Mouse (Mus musculus) c-Kit-positive CD71-positive TER-119-positive erythroid progenitor cells, embryonic 14.5 days (primary cell): ENCODE measurements around the gene Minar1.

Experiments used
- DNase-seq: peaks from one replicate; pipeline ENCODE4 v3.0.0-alpha.2; 2013; ENCODE audit warnings: low spot score

Gene Minar1

GRCm38 (mm10) chr9:89623006-89623760 lies at the start of gene Minar1:
Minar1 (minus strand) TSS chr9:89623125.
- DNase-seq, result no peak

GRCm38 (mm10) chr9:89669878-89670277 lies 47.0 kb upstream of the Minar1 start:
- no peak for DNase-seq

DNA sequence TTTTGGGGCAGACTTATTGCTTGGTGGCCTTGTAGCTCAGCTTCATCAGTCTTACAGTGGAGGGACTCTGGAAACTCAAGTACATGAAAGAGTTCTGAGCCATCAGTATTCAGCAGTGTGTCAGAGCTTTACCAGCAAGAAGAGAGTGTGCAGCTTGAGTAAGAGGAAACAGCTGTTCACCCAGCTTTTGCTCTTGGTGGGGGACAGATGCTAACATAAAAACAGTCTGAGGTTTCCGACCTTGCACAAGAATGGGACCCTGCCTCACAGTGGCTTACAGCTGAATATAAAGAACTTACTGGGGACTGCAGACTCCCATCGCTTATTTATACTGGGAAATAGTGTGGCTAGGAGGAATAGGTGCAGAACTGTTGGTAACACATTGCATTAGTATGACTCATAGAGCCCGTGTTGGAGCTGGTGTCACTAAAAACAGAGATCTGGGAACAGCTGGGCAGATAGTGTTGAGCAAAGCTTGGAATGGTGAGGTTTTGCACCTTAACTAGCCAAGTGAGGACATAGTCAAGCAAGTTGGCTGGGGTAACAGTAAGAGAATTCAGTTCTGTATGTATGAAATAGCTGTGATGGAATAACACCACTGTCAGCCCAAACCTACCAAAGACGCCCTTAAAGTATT lies 44.5 kb upstream of the Minar1 start:
- no peak for DNase-seq

DNA sequence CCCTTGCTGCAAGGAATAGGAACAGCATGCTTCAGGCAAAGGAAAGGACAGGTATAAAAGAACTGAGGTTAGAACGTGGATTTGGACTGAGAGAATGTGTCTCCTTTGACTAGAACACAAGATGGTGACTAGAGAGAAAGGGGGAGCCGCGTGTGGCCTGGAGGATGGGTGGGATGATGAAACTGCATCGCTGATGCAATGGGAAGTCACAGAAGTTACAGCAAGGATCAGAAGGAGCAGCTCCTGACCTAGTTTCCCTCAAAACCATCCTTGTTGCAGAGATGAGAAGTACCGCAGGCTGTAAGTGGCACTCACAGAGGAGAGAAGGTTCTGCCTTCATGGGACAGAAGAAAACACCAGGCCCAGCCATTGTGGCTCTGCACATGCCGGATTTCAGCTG lies 28.0 kb upstream of the Minar1 start:
- DNase-seq, result no peak

DNA sequence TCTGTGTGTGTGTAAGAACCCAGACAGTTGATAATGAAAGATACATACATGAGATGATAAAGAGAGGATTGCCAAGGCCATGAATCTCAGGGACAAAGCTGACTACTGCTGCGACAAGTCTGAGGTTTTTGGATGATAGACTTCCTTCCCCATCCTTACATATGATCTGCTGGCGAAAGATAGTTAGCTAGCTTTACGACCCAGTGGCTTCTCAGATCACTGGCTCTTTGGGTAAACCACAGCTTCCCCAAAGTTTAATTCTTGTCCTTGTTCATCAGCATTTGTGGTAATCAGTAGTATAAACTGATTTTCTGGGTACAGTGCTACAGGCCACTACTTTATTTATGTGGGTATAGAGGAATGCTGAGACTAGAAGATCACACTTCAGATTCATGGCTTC lies 14.5 kb upstream of the Minar1 start:
- no peak for DNase-seq

GRCm38 (mm10) chr9:89622296-89623005 lies 474 bp downstream of the Minar1 start:
- DNase-seq, result no peak

DNA sequence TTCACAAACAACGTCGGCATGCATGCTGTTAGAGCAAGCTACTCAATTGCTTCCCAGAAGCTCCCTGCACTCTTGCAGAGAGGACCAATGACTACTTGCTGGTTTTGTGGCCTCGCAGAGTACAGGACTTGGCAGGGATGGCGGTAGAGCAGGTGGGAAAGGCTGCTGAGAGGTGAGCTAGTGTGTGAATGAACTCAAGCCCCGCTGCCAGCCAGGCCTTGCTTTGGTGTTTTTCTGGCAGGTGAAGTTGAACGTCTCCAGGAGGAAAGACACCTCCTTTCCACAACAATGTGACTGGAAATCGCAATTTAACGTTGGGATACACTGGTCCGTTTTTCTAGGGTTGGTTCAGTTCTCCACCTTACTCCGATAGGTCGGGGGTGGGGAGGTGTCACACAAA lies 1.2 kb downstream of the Minar1 start:
- no peak for DNase-seq

- no peak for DNase-seq
Measured at GRCm38 (mm10) chr9:89620347-89620746, 2.6 kb downstream of the Minar1 start.

- no peak for DNase-seq
Measured at GRCm38 (mm10) chr9:89616946-89617345, 6.0 kb downstream of the Minar1 start.

DNA sequence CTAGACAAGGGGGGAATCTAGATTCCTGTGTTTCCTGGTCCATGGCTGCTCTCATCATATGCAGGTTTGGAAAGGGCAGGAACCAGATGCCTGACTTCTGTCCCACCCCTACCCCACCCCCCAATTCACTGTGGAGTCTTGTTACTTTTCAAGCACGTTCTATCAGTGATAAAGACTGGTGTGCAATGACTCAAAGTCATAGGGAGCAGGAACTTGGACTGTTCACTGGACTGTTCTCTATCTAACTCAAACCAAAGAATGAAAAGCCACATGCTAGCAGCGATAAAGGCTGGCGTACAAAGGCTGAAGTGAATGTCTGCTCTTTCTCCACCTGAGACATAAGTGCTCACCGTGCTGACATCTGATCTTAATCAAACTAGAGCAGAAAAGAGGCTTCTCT lies 12.3 kb downstream of the Minar1 start:
- DNase-seq, result no peak

DNA sequence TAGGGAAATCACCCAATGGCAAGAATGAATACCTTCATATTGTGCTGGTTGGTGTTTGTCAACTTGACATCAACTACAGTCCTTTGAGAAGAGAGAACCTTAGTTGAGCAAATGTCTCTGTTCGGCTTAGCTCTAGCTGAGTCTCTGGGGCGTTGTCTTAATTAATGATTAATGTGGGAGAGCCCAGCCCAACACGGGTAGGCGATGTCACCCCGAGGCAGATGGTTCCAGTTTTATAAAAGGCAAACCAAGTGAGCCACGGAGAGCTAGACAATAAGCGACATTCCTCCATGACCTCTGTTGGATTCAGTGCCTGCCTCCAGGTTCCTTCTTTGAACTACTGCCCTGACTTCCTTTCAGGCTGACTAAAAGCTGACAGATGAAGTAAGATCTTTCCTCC lies 15.6 kb downstream of the Minar1 start:
- no peak for DNase-seq

GRCm38 (mm10) chr9:89606256-89606655 lies 16.7 kb downstream of the Minar1 start:
- no peak for DNase-seq

GRCm38 (mm10) chr9:89601891-89602290 lies 21.0 kb downstream of the Minar1 start:
- no peak for DNase-seq

DNA sequence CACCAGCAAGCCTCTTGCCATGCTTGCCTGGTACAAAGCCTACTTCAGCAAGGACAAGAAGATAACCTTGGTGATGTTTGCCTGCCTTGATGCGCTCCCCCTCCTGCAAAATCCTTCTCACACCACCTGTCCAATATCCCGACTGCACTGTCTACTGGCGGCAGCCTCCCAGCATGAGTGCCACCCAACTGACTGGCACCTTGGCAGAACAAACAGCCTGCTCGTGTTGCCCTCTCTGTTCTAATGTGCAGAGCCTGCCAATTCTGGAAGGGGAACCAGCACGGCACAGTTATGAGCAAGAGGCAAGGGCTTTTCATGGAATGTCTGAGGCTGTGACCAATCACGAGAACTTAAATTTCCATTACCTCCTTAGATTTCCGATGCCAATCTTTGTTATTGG lies 22.2 kb downstream of the Minar1 start:
- no peak for DNase-seq

GRCm38 (mm10) chr9:89597071-89597470 lies 25.9 kb downstream of the Minar1 start:
- DNase-seq, result no peak

DNA sequence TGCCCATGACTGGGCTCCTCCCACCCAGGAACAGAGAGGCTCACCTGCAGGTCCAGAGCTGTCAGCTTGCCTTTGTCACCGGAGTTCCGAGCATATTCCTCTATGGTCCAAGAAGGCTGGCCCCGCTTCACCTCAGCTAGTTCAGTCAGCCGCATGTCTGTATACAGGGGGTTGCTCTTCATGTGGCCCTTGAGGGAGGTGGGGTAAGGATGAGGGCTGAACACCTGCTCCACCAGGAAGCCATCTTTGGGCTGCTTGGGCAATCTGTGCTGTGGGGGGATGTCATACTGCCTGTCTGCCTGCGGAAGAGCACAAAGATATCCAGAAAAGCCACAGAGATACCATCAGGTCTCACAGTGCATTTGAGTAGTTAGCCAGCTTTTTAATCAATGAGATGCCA lies 26.5 kb downstream of the Minar1 start:
- DNase-seq, result no peak

DNA sequence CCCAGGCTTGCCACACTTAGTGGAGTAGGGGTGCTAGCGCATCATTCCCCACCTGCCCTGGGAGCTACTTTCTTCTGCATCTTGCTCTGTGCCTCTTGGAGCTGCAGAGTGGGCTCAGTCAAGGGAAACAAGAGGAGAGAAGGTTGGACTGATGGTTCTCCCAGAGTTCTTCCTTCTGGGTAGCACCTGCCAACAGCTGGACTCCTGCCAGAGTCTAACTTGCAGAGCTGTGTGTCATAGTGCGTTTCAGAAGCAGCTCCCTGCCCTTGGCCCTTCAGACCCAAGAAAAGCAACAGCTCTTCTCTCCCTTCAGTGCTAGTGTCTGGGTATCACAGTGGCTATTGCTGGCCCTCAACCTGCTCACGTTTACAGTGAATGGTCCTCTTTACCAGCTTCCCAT lies 30.5 kb downstream of the Minar1 start:
- no peak for DNase-seq

- DNase-seq, result no peak
Measured at GRCm38 (mm10) chr9:89578422-89578821, 44.5 kb downstream of the Minar1 start.

GRCm38 (mm10) chr9:89552663-89553062 lies 70.3 kb downstream of the Minar1 start:
- no peak for DNase-seq
